Mouse (Mus musculus) intestine, postnatal 0 days (tissue): Measurements from ENCODE around the gene Phox2b. TPM values are rescaled to one million over a fixed set of nuclear protein-coding genes. Genes with fewer than 3 reads are reported as not detected.
A peak's percentile ranks its signal among the peaks of the same experiment; 100 is the strongest.

Experiments used
- ATAC-seq: fragments of 200-750 bp; cut with Nextera tagmentation; 2 replicates; pipeline ENCODE4 v1.8.0; 2017; ENCODE audit warnings: mild to moderate bottlenecking, moderate TSS enrichment, moderate library complexity
- H3K27ac ChIP-seq: fragments of 300-500 bp; sonication (generic); 2 replicates; pipeline ENCODE4 v1.5.1; 2014; ENCODE audit warnings: mild to moderate bottlenecking, low read depth, low read length, moderate library complexity
- H3K27me3 ChIP-seq: fragments of 300-500 bp; sonication (generic); replicated peaks from 2 replicates; pipeline ENCODE4 v1.6.1; 2014; ENCODE audit warnings: low read length, mixed read lengths; ENCODE audit not compliant: control insufficient read depth, insufficient read depth
- H3K36me3 ChIP-seq: fragments of 300-500 bp; sonication (generic); 2 replicates; pipeline ENCODE4 v1.6.1; 2014; ENCODE audit warnings: mild to moderate bottlenecking, moderate library complexity; ENCODE audit not compliant: control insufficient read depth, insufficient read depth
- H3K4me1 ChIP-seq: fragments of 300-500 bp; sonication (generic); replicated peaks from 2 replicates; pipeline ENCODE4 v1.6.1; 2014; ENCODE audit warnings: antibody characterized with exemption, low read length, mixed read lengths; ENCODE audit not compliant: control insufficient read depth, insufficient read depth
- H3K4me2 ChIP-seq: fragments of 300-500 bp; sonication (generic); replicated peaks from 2 replicates; pipeline ENCODE4 v1.6.1; 2014; ENCODE audit warnings: low read depth, mild to moderate bottlenecking, moderate library complexity
- H3K4me3 ChIP-seq: fragments of 300-500 bp; sonication (generic); 2 replicates; pipeline ENCODE4 v1.5.1; 2014; ENCODE audit warnings: low read depth, low read length
- H3K9ac ChIP-seq: fragments of 300-500 bp; sonication (generic); 2 replicates; pipeline ENCODE4 v1.6.1; 2014; ENCODE audit warnings: mild to moderate bottlenecking, low read depth, low read length
- H3K9me3 ChIP-seq: fragments of 300-500 bp; sonication (generic); 2 replicates; pipeline ENCODE4 v1.6.1; 2016; ENCODE audit warnings: mixed run types; ENCODE audit not compliant: control insufficient read depth
- CTCF ChIP-seq: sonication (generic); IDR thresholded peaks from 2 replicates; pipeline ENCODE4 v1.5.1; 2016; ENCODE audit warnings: low read depth, mild to moderate bottlenecking, control low read depth, antibody characterized with exemption, moderate library complexity
- WGBS: fragments of 180-500 bp; shearing (Covaris S2); extraction: QIAGEN DNeasy Blood & Tissue Kit; methylation state at CpG from one replicate; pipeline ENCODE4 v1.1.7; 2014; 5-methylcytosine and 5-hydroxymethylcytosine counted together
- polyA plus RNA-seq: library from polyadenylated mRNA; unstranded; fragments of >200 nt; fragmentation: Nextera tagmentation; extraction: Ambion mirVana; gene quantifications from 2 replicates; pipeline ENCODE4 v1.2.1, GENCODE M21; 2015

Phox2b gene
- polyA plus RNA-seq, 1 experiment from 2014 or later: 10.8 TPM

- no peak overlapping the region for H3K4me3 ChIP-seq
- H3K4me2 ChIP-seq: no peak overlapping the region
- H3K27me3 ChIP-seq: peaks cover 93% of the 10 kb centered on the region
- no peaks in the 10 kb centered on the region for H3K4me1 ChIP-seq
- H3K36me3 ChIP-seq: no peaks in the 10 kb centered on the region
- 5% methylated on average over 15 of the region's 15 CpGs for WGBS
- no peak for TF ChIP-seq CTCF
- ATAC-seq: no peak
- H3K9me3 ChIP-seq: no peaks in the 10 kb centered on the region
- no peak overlapping the region for H3K27ac ChIP-seq
- no peak overlapping the region for H3K9ac ChIP-seq
Measured at GRCm38 (mm10) chr5:67095153-67095552, 3.9 kb downstream of the Phox2b start.

DNA sequence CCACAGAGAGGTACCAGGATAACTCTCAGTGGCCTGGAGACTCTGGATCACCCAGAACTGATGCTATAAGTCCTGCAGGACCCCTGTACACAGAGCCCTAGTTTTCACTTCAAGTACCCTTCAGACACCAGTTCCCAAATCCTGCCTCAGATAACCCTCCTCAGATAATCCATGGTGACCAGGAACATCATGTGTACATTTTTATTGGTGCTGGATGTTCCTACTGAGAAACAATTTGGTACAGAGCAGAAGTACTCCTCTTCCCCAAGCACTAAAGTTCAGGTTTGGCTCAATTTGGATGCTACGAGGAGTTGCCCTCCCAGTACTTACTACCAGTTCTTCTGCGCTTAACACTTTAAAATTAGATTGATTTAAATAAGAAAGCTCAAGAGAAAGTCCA, 5.1 kb downstream of the Phox2b start:
- Histone ChIP-seq H3K4me1 (no peaks in the 10 kb centered on the region), H3K36me3 (no peaks in the 10 kb centered on the region), H3K27ac (no peak overlapping the region), H3K9me3 (no peaks in the 10 kb centered on the region), H3K4me2 (no peak overlapping the region), H3K9ac (no peak overlapping the region), H3K27me3 (peaks cover 83% of the 10 kb centered on the region), H3K4me3 (0 out of 2 replicates have a peak overlapping the region, but pooled peaks have one; percentile 2)
- 22% methylated on average over 2 of the region's 2 CpGs for WGBS
- no peak for TF ChIP-seq CTCF
- ATAC-seq: no peak

DNA sequence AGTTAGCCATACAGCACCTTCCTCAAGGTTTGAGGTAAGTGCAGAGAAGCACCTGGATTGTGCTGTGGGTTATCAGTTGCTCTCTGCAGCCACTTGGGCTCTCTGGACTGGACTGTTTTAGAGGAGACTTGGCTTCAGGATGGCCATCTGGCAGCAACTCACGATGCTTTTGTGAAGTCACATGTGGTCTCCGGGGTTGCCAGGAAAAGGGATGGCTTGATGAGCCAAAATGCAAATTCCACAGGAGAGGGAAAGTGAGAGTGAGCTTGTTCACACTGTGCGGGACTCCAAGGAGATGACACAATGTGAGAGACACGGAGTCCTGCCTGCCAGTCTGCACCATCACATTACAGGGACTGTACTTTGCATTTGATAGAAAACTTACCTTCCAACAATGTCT, 7.3 kb downstream of the Phox2b start:
- H3K9ac ChIP-seq: no peak overlapping the region
- 14% methylated on average over 4 of the region's 4 CpGs for WGBS

GRCm38 (mm10) chr5:67090856-67091255, 8.2 kb downstream of the Phox2b start:
- Histone ChIP-seq H3K9me3 (no peaks in the 10 kb centered on the region), H3K9ac (no peak overlapping the region), H3K4me1 (no peaks in the 10 kb centered on the region), H3K4me3 (no peak overlapping the region), H3K27ac (no peak overlapping the region), H3K27me3 (peaks cover 60% of the 10 kb centered on the region), H3K4me2 (no peak overlapping the region), H3K36me3 (no peaks in the 10 kb centered on the region)
- TF ChIP-seq CTCF: no peak
- 64% methylated on average over 5 of the region's 5 CpGs for WGBS
- ATAC-seq: no peak

More for the DNA sequence above, 7.3 kb downstream of the Phox2b start:
- ATAC-seq: no peak
- Histone ChIP-seq H3K4me1 (no peaks in the 10 kb centered on the region), H3K4me2 (no peak overlapping the region), H3K27ac (no peak overlapping the region), H3K27me3 (peaks cover 67% of the 10 kb centered on the region), H3K4me3 (no peak overlapping the region), H3K36me3 (no peaks in the 10 kb centered on the region), H3K9me3 (no peaks in the 10 kb centered on the region)
- TF ChIP-seq CTCF: no peak

GRCm38 (mm10) chr5:67083117-67083516, 16.0 kb downstream of the Phox2b start:
- Histone ChIP-seq H3K27me3 (0 out of 2 replicates have a peak, but pooled peaks cover 6% of the 10 kb centered on the region), H3K4me2 (no peak overlapping the region), H3K9me3 (0 out of 2 replicates have a peak, but pooled peaks cover 4% of the 10 kb centered on the region), H3K4me1 (no peaks in the 10 kb centered on the region), H3K36me3 (no peaks in the 10 kb centered on the region), H3K4me3 (no peak overlapping the region), H3K27ac (no peak overlapping the region), H3K9ac (no peak overlapping the region)
- ATAC-seq: no peak
- TF ChIP-seq CTCF: no peak
- WGBS: 41% methylated on average over 6 of the region's 6 CpGs

DNA sequence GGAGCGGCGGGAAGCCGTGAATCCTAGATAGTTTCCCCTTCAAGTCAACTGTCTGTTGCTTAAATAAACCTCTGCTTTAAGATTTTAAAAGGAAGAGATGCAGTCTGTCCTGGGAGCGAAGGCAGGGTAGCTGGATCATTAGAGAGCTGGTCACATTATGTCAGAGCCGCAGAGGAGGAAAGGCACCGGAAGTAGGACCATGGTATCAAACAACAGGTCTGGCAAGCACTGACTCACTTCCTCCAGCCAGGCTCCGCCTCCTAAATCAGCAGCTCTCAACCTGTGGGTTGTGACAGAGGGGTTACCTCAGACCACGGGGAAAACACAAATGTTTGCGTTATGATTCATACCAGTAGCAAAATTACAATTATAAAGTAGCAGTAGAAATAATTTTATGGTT, 35.5 kb downstream of the Phox2b start:
- no peak overlapping the region for H3K27ac ChIP-seq
- H3K4me3 ChIP-seq: no peak overlapping the region
- H3K36me3 ChIP-seq: no peaks in the 10 kb centered on the region
- H3K9me3 ChIP-seq: no peaks in the 10 kb centered on the region
- no peak for ATAC-seq
- no peak for TF ChIP-seq CTCF
- H3K27me3 ChIP-seq: no peaks in the 10 kb centered on the region
- no peaks in the 10 kb centered on the region for H3K4me1 ChIP-seq
- no peak overlapping the region for H3K4me2 ChIP-seq
- no peak overlapping the region for H3K9ac ChIP-seq
- WGBS: 76% methylated on average over 9 of the region's 9 CpGs

DNA sequence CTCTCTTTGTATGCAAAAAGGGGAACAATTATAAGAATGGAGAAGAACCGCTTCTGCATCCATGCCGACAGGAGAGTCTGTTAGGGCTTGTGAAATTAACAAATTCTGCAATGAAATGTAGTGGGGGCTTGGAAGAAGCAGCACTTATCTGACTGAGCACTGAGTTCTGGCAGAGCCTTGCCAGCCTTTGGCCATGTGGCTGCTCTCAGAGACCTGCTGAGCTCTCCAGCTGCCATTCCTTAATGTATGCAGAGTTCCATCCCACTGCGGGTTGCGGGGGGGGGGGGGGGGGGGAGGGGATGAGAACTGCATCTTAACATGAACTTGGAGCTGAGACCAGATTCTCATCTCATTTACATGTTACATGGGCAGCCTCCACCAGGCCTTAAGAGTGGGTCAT, 38.6 kb downstream of the Phox2b start:
- H3K27me3 ChIP-seq: no peaks in the 10 kb centered on the region
- 59% methylated on average over 3 of the region's 4 CpGs for WGBS
- H3K27ac ChIP-seq: no peak overlapping the region
- no peak for TF ChIP-seq CTCF
- no peaks in the 10 kb centered on the region for H3K4me1 ChIP-seq
- no peak for ATAC-seq
- no peaks in the 10 kb centered on the region for H3K9me3 ChIP-seq
- no peak overlapping the region for H3K9ac ChIP-seq
- no peak overlapping the region for H3K4me3 ChIP-seq
- no peak overlapping the region for H3K4me2 ChIP-seq
- H3K36me3 ChIP-seq: no peaks in the 10 kb centered on the region
